ENCODE assay signal across 20 mouse cellular contexts in the genomic region with DNA sequence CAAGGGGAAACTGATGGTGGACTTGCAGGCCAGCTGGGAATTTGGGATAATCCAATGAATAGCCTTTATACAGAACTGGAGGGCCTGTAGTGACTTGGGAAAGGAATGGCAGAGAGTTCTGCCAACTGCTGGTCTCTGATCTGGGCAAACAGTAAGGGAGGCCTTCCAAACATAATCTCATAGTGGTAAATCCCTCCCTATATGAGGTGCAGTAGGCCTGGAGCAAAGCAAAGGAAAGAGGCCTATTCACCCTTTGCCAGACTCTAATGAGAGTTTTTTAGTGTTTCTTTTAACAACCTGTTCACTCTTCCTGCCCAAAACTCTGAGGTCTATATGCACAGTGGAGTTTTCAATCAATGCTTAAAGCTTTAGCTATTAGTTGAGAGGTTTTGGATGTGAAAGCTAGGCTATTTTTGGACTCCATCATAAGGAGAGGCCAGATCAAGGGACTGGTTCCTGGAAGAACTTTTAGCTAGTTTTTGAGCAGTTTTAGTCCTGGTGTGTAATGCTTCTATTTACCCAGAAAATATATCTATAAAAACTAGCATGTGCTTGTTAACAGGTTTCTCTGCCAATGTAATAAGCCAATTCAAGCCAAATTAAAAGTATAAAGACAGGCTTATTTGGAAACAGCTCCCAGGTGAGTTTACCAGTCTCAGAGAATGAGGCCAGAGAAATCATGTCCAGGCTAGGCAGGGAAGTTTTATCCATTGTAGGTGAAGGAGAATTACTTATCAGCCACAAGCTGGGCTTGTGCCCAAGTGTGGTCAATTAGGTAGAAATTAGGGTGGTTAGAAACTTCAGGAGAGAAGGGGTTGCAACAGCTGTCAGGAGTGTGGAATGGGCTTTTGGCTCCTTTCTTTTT.
"Had no signal": no experiment of that assay in that cellular context is flagged by ENCODE, and none has a peak within 500 bp of the region (broad histone marks: within the 10 kb centered on the region; RNA-seq: fewer than 3 reads in every experiment).

No protein-coding gene starts in this region.

- H3K4me1 ChIP-seq: liver, embryonic 12.5 days; liver, embryonic 15.5 days; lung, embryonic 15.5 days; megakaryocyte, embryonic 14.5 days; midbrain, embryonic 10.5 days; midbrain, embryonic 13.5 days; neural tube, embryonic 13.5 days had no signal

- H3K27ac ChIP-seq: kidney, postnatal 0 days; left cerebral cortex, adult 2 months; liver, embryonic 12.5 days; liver, embryonic 15.5 days; lung, embryonic 15.5 days; midbrain, embryonic 10.5 days; midbrain, embryonic 13.5 days; neural tube, embryonic 13.5 days had no signal

- H3K36me3 ChIP-seq: liver, embryonic 12.5 days; liver, embryonic 15.5 days; lung, embryonic 15.5 days; midbrain, embryonic 10.5 days; midbrain, embryonic 13.5 days; neural tube, embryonic 13.5 days had no signal

- H3K9ac ChIP-seq: liver, embryonic 12.5 days; liver, embryonic 15.5 days; lung, embryonic 15.5 days; midbrain, embryonic 13.5 days; neural tube, embryonic 13.5 days had no signal

- H3K9me3 ChIP-seq: liver, embryonic 15.5 days; lung, embryonic 15.5 days had no signal

- ATAC-seq: liver, embryonic 12.5 days; midbrain, embryonic 13.5 days; midbrain, embryonic 16.5 days had no signal

- H3K27me3 ChIP-seq: liver, embryonic 12.5 days; liver, embryonic 15.5 days; lung, embryonic 15.5 days; megakaryocyte, embryonic 14.5 days; midbrain, embryonic 13.5 days; neural tube, embryonic 13.5 days had no signal

- H3K4me2 ChIP-seq: liver, embryonic 12.5 days; liver, embryonic 15.5 days; lung, embryonic 15.5 days; midbrain, embryonic 13.5 days; neural tube, embryonic 13.5 days had no signal

- H3K4me3 ChIP-seq: left cerebral cortex, adult 2 months; liver, embryonic 12.5 days; liver, embryonic 15.5 days; lung, embryonic 15.5 days; megakaryocyte, embryonic 14.5 days; midbrain, embryonic 10.5 days; midbrain, embryonic 13.5 days; myocyte; neural tube, embryonic 13.5 days had no signal

- DNase-seq: kidney, postnatal 25 days; layer of hippocampus, postnatal 36 days; liver; lung, adult 18-20 months; lung, postnatal 10 days; lung, postnatal 36 days; retina, postnatal 1 day; thymus, adult 18-20 months; thymus, postnatal 36 days had no signal
